Mouse (Mus musculus) lung, adult 2 months (tissue): ENCODE data around the gene Abcd4.

Experiments
- CTCF ChIP-seq: fragments of 200-500 bp; IDR thresholded peaks from 2 replicates; pipeline ENCODE4 v1.5.1; 2011; ENCODE audit warnings: mild to moderate bottlenecking, low read length, control low read depth; ENCODE audit not compliant: insufficient read depth
- POLR2A ChIP-seq: fragments of 200-500 bp; IDR thresholded peaks from 2 replicates; pipeline ENCODE4 v1.6.1; 2011; ENCODE audit warnings: low read depth, mild to moderate bottlenecking, control low read depth, low read length, borderline replicate concordance; ENCODE audit errors: extremely low read depth

GRCm38 (mm10) chr12:84611718-84612117 lies 5.5 kb downstream of the Abcd4 start:
- TF ChIP-seq POLR2A (no peak), CTCF (no peak)
